Mouse (Mus musculus): ENCODE measurements around the gene Gm266.
A peak's percentile ranks its signal among the peaks of the same experiment; 100 is the strongest.

The Gm266 gene

GRCm38 (mm10) chr12:111434745-111435327, 50.8 kb downstream of the Gm266 start:
- DNase-seq (ENCODE audit: low read depth) = peak; percentile 94

Measured in NIH3T3 (cell line).